Mouse (Mus musculus): ENCODE measurements around the gene Ehd1. TPM values are rescaled to one million over a fixed set of nuclear protein-coding genes. Genes with fewer than 3 reads are reported as not detected.
"Not testable (repeated sequence)": the region's sequence is repeated elsewhere in the genome, so short reads cannot be mapped to it uniquely, and the experiment has no call there.

Gene Ehd1
- polyA plus RNA-seq, 1 experiment, result 198 TPM

DNA sequence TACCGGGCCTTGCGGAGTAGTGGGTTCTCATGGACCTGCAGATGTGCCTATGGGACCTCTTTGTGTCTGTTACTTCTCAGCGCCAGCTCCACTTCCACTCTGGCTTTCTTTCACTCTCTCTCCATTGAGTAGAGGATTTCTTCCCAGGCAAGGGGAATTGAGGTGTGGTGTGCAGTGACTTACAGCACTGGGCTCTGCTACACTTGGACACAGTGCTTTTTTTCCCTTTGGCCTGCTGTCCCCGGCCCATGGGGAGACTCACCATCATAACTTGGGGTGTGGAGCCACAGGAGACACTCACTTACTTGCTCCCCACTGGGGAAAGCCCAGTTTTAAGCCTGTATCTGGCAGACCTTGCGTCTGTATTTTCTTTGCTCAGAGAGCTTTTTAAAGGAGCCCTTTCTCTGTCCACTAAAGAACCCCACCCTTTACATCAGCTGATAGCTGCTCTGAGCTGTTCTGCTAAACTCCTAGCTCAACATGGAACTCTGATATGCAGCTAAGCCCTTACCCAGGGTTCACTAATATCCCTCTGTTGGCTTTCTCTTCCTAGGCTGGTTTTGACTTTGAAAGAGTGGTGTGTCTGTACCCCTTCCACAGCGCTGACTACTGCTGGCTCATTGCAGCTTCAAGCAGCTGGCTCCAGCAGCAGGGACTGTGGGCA is 3.1 kb downstream of the Ehd1 start:
- DNase-seq (ENCODE audit: low read depth), result no peak

DNA sequence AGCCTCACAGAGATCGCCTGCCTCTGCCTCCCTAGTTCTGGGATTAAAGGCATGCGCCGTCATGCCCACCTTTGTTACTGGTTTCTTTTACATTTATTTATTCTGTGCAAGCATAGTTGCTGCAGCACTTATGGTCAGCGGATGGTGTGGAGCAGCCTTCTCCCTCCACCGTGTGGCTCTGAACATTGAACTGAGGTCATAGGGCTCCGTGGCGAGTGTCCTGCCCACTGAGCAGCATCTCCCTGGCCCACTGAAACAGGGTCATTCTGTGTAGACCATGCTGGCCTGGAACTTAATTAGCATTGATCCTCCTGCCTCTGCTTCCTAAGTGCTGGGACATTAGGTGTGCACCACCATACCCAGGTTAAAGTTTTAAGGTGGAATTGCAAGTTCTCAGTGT is 4.0 kb downstream of the Ehd1 start:
- no peak for DNase-seq (ENCODE audit: low read depth)

DNA sequence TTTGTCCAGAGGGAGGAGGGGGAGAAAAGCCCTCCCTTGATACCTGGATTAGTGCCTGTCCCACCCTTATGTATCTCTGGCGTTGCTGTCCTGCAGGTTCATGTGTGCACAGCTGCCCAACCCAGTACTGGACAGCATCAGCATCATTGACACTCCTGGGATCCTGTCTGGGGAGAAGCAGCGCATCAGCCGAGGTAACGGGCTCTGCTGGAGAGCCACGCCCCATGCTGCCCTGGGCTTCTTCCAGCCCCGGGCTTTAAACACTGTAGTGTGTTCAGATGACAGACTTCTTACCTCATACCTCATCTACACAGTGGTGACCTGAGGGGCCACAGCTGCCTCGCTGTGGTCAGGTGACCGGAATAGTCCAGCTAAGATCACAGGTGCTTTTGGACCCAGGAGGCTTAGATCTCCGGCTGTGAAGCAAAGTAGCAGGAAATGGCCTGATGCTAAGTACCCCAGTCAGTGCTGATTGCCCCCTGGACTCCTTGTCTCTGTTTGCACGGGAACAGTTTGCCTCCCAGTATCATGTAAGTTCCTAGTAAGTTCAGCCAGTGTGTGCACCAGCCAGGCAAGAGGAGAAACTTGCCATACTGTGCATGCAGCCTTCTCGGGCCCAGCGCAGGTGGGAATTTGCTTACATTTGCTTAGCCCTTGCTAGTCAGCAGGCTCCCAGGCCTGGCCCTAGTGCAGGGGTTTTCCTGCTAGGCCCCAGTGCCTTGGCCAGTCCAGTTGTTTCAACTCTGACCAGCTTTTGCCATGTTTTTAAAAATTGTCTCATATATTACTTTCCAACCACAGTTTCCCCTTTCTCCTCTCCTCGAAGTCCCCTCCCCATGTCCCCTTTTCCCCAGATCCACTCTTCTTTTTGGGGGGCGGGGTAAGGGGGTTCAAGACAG is 4.8 kb downstream of the Ehd1 start:
- DNase-seq (ENCODE audit: low read depth), result no peak

DNA sequence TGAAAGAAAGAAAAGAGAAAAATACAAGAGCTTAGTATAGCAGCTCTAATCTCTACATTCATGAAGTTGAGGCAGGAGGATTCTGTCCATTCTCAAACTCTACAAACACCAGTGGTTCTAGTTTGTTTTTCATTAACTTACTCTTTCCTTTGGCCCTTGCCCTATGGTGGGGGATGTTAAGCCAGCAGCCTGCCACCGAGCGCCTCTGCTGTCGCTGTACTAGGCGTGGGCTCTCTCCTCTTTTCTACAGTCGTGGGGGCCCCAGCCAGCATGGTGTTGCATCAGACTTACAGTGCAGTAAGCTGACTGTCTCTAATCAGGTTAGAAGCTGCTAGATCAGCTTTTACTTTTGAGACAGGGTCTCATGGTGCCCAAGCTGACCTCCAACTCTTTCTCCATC is 6.5 kb downstream of the Ehd1 start:
- DNase-seq (ENCODE audit: low read depth), result no peak

DNA sequence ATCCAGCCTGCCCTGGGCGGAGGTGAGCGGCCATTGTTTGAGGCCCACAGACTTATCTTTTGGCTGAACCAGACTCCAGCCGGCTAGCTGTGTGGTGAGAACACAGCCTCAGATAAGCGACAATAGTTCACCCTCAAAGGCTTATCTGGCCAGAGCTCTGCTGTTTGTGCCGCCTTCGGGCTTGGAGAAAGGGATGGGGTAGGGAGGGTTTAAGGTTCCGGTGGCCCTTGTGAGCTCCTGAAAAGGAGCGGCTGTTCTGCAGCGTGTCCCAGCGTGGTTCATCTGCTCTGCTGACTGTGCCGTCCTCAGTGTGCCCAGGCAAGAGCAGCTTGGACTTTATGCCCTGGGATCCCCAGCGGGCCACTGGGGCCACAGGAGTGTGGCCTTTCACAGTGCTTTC is 8.0 kb downstream of the Ehd1 start:
- DNase-seq (ENCODE audit: low read depth), result no peak

DNA sequence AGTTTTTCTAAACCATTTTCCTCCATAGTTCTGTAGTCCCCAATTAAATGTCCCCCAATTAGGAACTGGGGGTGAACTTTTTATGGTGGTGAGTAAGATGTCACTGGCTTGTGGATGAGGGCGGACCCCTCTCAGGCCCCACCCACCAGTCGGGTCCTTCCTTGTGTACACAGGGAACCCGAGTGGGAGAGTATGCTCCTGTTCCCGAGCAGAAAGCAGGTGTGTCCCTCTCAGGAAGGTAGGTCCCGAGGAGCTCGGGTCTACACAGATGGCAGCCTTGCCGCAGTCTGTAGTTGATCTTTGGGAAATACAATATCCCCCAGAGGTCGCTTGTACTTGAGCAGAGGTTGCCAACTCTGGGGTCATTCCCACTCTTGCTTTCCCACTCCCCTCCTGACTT is 8.7 kb downstream of the Ehd1 start:
- DNase-seq (ENCODE audit: low read depth), result no peak

DNA sequence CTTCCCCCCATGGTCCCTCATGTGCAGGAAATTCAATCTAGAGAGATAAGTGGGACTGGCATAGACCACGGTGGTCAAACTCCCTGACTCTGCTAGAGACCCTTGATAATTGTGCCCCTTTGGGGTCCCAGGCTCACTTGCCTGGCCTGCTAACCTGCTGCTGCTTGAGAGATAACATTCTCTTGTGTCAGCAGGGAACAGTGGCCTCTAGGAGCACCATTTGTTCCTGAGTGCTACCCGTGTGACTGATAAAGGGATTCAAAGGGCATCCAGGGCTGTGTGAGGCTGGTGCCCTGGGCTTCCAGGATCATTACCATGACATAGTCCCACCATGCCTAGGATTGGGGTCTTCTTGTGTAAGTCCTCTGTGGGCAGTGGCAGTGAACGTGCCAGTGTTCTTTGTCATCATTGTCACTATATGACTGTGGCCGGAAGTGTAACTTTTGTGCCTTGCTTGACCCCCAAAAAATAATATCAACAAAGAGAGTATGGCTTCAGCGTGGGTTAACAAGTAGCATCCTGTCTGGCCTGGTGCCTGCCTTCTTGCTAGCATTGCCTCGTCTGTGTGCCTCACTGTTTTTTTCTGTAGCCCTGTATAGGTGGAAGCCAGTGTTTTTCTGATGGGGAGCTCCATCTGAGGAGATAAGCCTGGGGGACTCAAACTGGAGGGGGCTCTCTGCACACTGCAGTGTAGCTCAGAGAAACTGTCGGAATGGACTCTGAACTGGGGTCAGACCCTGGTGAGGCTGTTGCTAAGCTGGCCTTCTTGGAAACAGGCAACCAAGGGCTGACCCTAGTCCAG is 9.3 kb downstream of the Ehd1 start:
- DNase-seq (ENCODE audit: low read depth), result no peak

DNA sequence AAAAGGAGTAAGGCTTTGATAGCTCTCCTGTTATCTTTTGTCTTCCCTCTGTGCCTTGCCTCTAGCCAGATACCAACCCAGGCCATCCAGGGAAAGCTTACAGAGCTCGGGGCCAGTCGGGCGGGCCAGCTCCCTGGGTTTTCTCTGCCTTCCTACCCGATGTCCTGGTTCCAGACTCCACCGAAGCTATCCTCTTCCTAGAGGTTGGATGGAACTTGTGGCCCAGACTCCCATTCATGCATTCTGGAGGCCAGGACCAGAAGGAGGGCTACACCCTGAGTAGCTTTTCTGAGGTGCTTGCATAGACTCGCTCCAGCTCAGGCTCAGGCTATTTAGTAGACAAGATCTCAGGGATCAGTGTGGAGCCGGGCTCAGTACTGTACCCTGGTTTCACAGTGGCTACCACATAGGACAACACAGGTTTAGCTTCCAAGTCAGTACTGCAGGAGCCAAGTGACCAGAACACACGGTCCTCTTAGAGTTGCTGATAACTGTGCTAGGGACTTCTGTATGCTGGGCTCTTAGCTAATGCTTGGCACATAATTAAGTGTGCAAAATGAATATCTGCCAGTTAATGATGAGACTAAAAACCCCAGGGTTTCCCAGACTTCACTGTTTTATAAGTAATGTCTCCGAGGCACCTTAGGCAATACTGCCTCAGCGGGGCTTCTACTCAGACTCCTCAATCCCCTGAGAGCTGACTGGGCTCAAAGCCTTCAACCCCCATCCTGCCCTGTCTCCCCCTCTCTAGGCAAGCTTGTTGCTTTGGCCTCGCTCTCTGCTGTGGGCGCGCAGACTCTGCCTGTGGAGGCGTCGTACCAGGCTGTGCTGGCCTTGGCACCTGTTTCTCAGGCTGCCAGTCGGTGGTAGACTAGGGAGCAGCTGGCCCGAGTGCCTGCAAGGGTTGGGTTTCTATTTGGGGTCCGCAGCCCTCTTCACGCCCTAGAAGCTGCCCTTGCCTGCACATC is 10.2 kb downstream of the Ehd1 start:
- DNase-seq (ENCODE audit: low read depth), result no peak

DNA sequence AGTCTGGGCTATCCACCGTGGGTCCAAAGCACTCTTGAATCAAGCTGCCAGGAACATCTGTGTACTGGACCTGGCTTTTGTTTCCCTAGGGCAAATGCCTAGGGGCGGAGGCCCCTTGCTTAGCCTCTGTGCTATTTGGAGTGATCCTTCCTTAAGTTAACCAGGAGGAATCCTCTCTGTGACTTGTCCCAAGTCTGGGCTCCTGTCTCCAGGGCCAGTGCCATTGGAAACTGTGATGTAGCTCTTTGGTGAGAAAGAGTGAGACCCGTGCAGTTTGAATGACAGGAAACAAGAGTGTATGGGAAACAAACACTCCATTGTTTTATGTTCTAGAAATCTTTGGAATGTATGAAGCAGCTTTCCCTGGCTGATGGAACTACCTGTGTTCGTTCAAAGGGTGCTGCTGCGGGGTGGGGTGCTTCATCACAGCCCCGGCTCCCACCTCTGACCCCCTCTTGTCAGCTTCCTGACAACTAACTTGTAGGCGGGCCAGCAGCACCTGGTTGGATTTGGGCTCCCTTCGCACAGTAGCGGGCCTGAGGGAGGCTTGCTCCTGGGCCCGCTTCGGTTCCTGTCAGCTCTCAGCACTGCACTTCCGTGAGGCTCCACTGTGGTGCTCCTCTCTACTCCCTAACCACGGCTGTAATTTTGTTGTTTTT is 11.8 kb downstream of the Ehd1 start:
- DNase-seq (ENCODE audit: low read depth), result no peak

DNA sequence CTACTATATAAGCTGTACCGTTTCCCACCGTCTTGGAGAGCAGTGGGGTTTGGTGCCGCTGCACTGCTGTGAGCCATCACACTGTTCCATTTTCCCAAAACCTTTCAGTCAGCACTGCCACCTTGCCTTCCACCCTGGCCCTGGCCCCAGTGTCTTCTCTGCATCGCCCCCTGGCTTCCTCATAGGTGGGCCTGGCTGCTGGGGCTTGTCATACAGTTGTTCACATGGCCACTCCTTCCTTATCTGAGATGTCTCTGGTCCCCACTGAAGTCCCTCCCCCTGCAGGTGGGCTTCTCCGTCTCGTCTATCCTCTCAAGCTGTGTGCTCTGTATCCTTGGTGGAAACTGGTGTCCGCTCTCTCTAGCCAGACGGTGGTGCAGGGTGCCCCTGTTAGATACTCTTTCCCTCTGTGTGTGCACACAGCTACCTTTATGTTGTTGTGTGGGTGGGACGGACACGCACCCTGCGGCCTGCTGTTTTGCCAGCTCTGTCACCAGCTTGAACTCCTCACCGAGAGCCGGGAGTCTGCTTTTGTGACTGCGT is 13.2 kb downstream of the Ehd1 start:
- DNase-seq (ENCODE audit: low read depth), result no peak

DNA sequence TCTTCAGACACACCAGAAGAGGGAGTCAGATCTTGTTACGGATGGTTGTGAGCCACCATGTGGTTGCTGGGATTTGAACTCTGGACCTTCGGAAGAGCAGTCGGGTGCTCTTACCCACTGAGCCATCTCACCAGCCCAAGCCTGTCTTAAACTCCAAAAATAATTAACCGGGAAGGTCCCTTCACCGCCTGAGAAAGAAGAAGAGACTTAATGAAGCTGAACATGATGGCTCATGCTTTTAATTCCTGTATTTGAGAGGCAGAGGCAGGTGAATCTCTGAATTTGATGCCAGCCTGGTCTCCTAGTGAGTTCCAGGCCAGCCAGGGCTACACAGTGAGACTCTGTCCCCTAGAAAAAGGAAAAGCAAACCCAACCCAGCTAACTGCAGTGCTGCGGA is 14.2 kb downstream of the Ehd1 start:
- DNase-seq (ENCODE audit: low read depth), result not testable (repeated sequence)

DNA sequence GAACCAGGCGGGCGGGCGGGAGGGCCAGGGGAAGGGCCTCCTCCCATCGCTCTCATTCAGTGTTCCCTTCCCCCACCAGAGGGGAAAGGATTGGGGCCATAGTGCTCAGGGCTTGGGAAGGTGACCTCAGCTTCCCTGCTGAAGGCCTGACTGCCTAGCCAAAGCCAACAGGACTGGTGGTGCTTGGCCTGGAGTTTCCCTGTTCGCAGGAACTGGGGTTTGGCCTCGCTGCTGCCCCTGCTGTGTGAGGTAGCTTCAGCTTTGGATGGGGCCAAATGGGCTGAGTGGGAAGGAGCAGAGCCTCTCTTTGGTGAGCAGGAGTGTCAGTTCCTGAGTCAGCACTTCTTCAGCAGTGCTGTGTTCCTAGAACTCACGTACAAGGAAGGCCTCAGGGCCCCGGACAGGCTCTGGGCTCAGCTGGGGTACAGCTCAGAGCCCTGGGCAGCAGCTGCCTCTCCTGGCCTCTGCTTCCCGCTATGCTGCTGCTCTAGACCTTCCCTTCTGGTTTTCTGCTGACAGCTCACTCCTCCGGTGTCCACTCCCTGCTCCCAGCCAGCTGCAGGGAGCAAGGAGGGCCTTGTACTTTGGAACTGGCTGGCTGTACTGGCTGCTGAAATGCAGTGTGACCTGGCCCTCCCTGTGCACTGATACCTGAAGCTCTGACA is 14.7 kb downstream of the Ehd1 start:
- DNase-seq (ENCODE audit: low read depth), result no peak

DNA sequence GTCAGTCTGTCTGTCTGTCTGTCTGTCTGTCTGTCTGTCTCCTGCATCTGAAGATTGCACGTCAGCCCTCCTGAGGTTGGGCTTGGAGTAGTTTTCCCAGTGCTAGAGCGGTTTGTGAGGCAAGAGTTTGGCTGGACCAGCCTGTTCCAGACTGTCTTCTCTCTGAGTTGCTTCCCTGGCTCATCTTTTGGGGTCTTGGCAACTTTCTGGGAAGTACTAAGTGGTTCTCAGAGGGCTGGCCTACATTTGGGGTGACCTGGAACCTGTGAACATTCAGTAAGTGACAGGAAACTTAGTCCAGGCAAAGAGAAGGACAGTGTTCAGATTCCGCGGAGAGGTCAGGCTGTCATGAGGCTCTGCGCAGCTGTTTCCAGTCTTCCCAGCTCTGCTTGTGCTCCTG is 15.7 kb downstream of the Ehd1 start:
- DNase-seq (ENCODE audit: low read depth), result no peak

DNA sequence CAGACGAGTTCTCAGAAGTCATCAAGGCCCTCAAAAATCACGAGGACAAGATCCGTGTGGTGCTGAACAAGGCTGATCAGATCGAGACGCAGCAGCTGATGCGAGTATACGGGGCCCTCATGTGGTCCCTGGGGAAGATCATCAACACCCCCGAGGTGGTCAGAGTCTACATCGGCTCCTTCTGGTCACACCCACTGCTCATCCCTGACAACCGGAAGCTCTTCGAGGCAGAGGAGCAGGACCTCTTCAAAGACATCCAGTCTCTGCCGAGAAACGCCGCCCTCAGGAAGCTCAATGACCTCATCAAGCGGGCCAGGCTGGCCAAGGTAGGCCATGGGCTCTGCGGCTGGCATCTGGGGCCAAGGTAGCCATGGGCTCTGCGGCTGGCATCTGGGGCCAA is 17.8 kb downstream of the Ehd1 start:
- DNase-seq (ENCODE audit: low read depth), result no peak

DNA sequence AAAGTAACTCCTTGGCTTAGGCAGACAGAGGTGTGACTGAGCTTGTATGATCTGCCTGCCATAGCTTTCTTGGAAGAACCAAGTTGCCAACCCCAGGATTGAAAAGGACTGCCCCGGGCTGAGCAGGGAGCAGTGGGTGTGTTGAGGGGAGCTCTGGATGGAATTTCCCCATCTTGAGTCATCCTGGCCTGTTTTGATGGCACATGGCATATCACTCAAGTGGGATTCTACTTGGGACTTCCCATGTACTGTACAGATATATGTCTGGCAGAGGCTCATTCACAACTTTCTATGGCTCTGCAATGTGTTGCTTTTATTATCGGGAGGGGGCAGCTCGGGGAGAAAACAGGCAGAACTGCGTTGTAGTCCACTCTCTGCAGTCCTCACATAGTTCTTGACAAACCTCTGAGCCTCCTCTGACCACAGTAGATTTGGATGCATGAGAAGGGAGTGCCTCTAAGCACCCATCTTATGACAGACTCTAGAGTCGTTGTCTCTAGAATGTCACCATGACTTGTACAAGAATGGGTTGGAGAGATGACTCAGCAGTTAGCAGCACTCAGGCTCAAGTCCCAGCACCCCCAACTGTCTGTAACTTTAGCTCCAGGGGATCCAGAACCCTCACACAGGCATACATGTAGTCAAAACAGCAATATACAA is 20.2 kb downstream of the Ehd1 start:
- DNase-seq (ENCODE audit: low read depth), result no peak

DNA sequence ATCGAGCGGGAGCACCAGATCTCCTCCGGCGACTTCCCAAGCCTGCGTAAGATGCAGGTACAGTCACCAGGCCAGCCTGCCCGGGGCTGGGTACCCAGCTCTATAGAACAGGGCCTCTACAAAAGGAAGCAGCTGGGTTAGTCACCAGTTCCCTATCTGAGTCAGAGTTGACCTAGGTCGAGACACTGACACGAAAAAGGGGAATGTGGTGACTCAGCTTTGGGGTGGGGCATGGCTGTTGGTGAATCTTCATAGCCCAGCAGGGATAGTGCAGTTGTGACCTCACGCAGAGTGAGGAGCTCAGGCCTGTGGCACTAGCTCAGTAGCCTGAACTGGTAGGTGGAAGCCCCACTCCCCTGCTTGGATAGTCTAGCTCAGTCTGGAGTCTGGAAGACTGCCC is 21.1 kb downstream of the Ehd1 start:
- no peak for DNase-seq (ENCODE audit: low read depth)

DNA sequence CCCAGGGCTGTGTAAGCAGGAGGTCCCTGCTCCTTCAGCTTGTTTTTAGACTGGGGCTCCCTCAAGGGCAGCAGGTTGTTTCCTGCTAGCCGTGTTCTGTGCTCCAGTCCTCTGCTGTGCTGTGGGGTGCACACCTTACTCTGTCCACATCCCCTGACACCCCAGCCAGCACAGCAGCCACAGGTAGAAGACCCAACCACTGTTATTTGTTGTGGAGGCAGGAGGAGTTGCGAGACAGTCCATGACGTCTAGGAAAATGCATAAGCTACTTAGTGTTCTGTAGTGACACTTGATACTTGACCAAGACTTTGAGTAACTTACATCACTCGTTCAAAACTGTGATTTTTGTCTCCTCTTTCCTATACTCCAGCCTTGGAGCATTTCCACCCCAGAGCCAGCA is 22.5 kb downstream of the Ehd1 start:
- no peak for DNase-seq (ENCODE audit: low read depth)

DNA sequence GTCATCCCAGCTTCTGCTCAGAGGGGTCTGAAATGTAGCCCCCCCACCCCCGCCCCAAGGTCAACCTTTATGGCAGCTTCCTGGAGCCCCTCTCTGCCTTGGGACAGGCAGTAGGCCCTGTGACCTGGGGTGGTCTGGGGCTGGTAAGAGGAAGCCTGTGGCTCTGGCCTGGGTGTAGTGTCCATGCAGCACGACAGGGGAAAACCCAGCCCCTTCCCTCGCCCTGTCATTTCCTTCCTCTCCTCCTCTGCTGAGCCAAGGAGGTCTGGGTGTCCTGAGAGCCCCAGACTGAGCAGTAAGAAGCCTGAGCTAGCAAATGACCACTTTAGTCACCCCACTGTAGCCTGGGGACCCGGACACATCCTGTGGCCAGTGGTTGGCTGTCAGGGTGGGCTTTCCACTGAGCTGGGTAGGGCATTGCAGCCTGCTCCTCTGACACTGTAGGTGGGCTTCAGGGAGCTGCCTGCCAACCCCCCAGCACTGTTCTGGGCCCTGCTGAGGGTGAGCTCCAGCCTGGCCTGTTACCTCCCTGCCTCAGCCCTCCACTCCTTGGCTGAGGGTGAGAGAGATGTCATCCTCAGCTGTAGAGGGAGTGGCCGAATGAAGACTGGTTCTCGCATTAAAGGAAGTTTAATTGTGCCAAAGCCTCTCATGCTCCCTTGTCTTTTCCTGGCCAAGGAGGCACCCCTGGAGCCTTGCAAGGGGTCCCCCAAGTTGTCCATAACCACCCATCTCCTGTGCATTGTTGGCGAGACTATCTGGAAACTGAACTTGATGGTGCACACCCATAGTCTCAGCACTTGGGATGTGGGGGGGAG is 23.1 kb downstream of the Ehd1 start:
- DNase-seq (ENCODE audit: low read depth), result no peak

DNA sequence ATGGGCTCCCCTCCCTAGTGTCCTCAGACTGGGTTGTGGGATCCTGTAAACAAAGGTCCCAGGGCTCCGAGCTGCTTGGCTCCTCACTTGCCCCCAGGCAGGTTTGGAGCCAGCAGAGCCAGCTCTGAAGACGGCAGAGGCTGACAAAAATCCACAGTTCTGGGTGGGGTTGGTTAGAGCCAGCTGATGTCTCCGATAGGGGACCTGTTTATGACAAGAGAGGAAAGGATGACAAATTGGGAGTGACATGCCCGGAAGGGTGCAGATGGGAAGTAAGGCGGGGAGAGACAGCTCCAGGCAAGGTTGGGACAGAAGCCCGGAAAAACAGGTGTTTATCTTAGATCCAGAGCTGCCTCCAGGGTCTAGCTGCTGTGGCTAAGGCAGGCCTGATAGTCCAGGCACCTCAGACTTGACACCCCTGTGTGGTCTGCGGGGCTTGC is 23.9 kb downstream of the Ehd1 start:
- DNase-seq (ENCODE audit: low read depth), result no peak

Data from gonadal fat pad, adult 2 months (tissue).